Mouse (Mus musculus): Measurements from ENCODE around the gene Myo1g. TPM values are rescaled to one million over a fixed set of nuclear protein-coding genes. Genes with fewer than 3 reads are reported as not detected.

Myo1g gene
- polyA plus RNA-seq, 1 experiment from 2014 or later, result 1.2 TPM

DNA sequence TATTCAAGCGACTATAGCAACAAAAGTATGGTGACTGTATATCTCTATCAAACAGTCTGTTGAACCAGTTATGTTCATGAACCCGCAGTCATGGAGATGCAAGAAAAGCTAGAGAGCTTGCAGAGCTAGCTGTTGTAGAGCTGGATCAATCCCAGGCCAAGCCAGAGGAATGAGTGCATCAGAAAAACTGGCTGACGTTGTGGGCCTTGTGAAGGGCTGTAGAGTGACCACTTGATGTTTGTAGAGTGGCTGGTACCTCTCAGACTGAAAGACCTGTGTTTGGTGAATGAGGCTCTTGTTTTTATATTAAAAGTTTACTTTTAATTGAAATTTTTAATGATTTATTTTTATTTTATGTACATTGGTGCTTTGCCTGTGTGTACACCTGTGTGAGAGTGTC lies 29.4 kb upstream of the Myo1g start:
- H3K4me1 ChIP-seq (replicated peaks), result peaks cover 26% of the 10 kb centered on the region

DNA sequence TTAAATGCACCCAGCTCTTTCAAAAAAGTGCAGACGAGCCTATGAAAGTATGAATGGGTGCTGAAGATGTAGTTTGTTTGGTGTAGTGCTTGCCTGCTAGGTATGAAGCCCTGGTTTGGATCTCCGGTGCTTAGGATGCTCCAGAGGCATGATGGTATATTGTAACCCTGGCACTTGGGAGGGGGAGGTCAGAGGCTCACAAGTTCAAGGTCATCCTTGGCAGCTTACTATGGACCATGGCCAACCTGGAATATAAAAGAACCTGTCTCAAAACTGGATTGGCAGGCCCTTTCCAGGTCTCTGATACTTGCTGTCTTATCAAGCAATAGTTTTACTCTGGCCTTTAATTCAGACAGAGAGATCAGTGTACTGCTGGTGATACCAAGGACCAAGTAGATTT lies 29.0 kb upstream of the Myo1g start:
- Histone ChIP-seq H3K4me2 (no peak overlapping the region), H3K4me3 (no peak overlapping the region), H3K27me3 (no peaks in the 10 kb centered on the region), H3K4me1 (replicated peaks) (peaks cover 23% of the 10 kb centered on the region), H3K36me3 (no peaks in the 10 kb centered on the region), H3K9me3 (replicated peaks) (no peaks in the 10 kb centered on the region), H3K9ac (no peak overlapping the region), H3K27ac (no peak overlapping the region)
- no peak for ATAC-seq (replicated peaks; ENCODE audit: insufficient number of reproducible peaks, insufficient read depth, low FRiP score, low read depth)
- 91% methylated on average over 2 of the region's 2 CpGs for WGBS

More for the DNA sequence above, 29.4 kb upstream of the Myo1g start:
- Histone ChIP-seq H3K4me2 (no peak overlapping the region), H3K9me3 (replicated peaks) (no peaks in the 10 kb centered on the region), H3K27ac (no peak overlapping the region), H3K9ac (no peak overlapping the region), H3K27me3 (no peaks in the 10 kb centered on the region), H3K36me3 (no peaks in the 10 kb centered on the region), H3K4me3 (no peak overlapping the region)
- 86% methylated on average over 3 of the region's 3 CpGs for WGBS
- ATAC-seq (replicated peaks; ENCODE audit: insufficient number of reproducible peaks, insufficient read depth, low FRiP score, low read depth), result no peak

DNA sequence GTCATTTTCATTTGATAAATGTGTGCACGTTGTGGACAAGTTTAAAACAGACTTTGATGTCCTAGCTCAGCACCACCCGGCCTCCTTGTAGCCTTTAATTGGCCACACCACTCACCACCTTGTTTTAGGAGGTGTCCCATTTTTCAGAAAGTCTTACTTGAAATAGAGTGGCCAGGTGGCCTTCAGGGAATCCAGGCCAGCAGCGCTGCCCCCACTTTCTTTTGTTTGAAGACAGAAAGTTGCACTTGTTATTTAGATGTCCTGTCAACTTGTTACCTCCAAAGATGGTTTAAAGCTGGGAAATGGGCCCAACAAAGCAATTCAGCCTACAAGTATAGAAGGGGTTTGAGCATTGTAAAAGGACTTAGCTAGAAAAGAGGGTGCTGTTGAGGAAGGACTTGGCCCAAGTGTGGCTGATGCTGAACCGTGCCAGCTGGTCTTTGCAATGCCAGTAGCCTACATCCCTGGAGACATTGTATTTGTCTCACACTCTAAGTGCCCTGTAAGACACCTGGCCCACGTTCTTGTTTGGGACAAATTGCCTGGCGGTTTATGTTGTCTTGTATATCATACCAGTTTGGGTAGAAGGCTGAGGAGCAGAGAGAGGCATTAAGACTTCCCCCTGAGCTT lies 27.0 kb upstream of the Myo1g start:
- 33% methylated on average over 6 of the region's 6 CpGs for WGBS
- Histone ChIP-seq H3K9ac (peak overlapping the region; percentile 89), H3K9me3 (replicated peaks) (no peaks in the 10 kb centered on the region), H3K27ac (peak overlapping the region; percentile 99), H3K4me2 (peak overlapping the region; percentile 71), H3K4me3 (peak overlapping the region; percentile 92), H3K36me3 (no peaks in the 10 kb centered on the region), H3K27me3 (no peaks in the 10 kb centered on the region), H3K4me1 (replicated peaks) (peaks cover 19% of the 10 kb centered on the region)
- ATAC-seq (replicated peaks; ENCODE audit: insufficient number of reproducible peaks, insufficient read depth, low FRiP score, low read depth), result no peak

DNA sequence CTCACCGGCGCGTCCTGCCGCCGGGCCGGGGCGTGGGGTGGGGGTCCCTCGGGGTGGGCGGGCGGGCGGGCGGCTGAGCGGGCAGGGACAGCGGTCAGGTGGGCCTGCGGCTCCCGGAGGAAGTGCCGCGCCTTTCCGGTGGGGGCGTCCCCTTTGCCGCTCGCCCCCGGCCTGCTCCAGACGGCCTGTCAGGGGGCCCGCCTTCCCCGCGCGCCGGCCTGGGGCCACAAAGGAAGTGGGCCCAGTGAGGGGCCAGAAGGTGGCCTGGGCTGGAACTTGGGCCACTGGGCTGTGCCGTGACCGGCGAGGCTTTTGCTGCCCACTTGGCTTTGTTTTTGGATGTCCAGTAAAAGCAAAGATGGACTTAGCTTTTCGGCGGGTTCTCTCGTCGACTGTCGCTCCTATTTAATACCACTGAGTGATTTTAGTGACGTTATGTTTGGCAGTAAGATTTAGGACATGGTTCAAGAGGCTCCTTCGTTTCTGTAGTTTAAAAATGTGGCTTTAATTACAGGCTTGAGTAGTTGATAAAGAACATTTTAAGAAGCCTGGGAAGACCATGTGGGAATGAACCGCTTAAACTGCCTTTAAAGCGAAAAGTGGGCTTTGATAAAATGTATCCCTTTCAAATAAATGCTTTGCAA lies 26.4 kb upstream of the Myo1g start:
- Histone ChIP-seq H3K4me1 (replicated peaks) (peaks cover 19% of the 10 kb centered on the region), H3K4me3 (peak overlapping the region; percentile 92), H3K9ac (peak overlapping the region; percentile 89), H3K27ac (peak overlapping the region; percentile 99), H3K36me3 (no peaks in the 10 kb centered on the region), H3K9me3 (replicated peaks) (no peaks in the 10 kb centered on the region), H3K27me3 (no peaks in the 10 kb centered on the region), H3K4me2 (peak overlapping the region; percentile 71)
- WGBS, result 1% methylated on average over 38 of the region's 41 CpGs
- ATAC-seq (replicated peaks; ENCODE audit: insufficient number of reproducible peaks, insufficient read depth, low FRiP score, low read depth), result peak; percentile 70

DNA sequence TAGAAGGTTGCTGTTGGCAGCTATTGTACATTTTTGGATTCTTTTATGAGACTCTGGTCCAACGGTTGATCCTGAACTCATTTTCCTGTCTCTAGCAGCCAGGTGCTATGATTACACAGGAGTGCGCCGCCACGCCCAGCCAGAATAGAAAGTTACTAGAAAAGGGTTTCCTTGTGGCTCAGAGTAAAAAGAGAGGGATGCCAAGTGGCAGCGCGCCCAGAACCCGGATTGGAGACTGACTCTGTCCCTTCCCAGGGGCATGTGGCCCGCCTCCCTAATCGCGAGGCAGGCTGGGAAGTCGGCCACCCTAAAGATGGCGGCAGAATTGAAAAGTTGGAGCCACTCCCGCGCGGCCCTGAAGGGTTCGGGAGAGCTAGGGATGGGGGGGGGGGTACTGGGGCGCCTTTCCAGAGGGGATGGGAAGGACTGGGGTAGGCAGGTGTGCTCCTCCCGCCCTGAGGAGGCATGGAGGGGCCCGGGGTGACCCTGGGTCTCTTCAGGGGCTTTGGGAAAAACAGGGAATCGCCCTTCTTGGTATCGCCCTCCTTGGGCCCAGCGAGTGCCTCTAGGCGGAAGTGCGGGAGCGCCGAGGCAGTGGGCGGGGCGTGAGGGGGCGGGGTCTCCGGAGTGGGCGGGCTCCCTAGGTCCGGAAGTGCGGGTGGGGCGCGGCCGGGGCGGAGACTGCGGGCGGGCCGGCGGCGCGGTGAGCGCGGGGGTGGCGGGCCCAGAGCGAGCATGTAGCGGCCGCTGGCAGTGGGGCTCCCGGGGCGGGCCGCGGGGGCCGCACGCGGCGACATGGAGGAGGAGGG lies 25.6 kb upstream of the Myo1g start, which contains the start of gene Ccm2:
Gene Ccm2, plus strand, starts transcription at position 683 of the 809 bp plus-strand sequence.
- 2% methylated on average over 47 of the region's 57 CpGs for WGBS
- ATAC-seq (replicated peaks; ENCODE audit: insufficient number of reproducible peaks, insufficient read depth, low FRiP score, low read depth), result peak; percentile 94
- Histone ChIP-seq H3K36me3 (no peaks in the 10 kb centered on the region), H3K27me3 (no peaks in the 10 kb centered on the region), H3K9me3 (replicated peaks) (no peaks in the 10 kb centered on the region), H3K9ac (peak within 1 kb of the TSS; percentile 89), H3K4me2 (peak within 1 kb of the TSS; percentile 71), H3K4me1 (replicated peaks) (peaks cover 19% of the 10 kb centered on the region), H3K4me3 (peak within 1 kb of the TSS; percentile 92), H3K27ac (peak within 1 kb of the TSS; percentile 99)

DNA sequence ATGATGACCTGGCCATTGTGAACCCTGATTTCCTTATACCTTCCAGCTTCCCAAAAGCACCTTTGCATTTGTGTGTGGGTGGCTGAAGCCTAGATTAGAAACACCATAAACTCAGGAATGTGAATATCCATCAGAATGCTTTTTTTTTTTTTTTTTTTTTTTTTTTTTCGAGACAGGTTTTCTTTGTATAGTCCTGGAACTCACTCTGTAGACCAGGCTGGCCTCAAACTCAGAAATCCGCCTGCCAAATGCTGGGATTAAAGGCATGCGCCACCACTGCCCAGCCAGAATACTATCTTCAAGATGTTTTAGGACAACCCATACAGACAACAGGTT lies 25.1 kb upstream of the Myo1g start:
- peak overlapping the region; percentile 92 for H3K4me3 ChIP-seq
- 15% methylated on average over 3 of the region's 3 CpGs for WGBS
- peaks cover 19% of the 10 kb centered on the region for H3K4me1 ChIP-seq (replicated peaks)
- H3K4me2 ChIP-seq, result peak overlapping the region; percentile 71
- H3K27me3 ChIP-seq, result no peaks in the 10 kb centered on the region
- H3K9me3 ChIP-seq (replicated peaks), result no peaks in the 10 kb centered on the region
- no peak for ATAC-seq (replicated peaks; ENCODE audit: insufficient number of reproducible peaks, insufficient read depth, low FRiP score, low read depth)
- H3K27ac ChIP-seq, result peak overlapping the region; percentile 99
- no peaks in the 10 kb centered on the region for H3K36me3 ChIP-seq
- peak overlapping the region; percentile 89 for H3K9ac ChIP-seq

DNA sequence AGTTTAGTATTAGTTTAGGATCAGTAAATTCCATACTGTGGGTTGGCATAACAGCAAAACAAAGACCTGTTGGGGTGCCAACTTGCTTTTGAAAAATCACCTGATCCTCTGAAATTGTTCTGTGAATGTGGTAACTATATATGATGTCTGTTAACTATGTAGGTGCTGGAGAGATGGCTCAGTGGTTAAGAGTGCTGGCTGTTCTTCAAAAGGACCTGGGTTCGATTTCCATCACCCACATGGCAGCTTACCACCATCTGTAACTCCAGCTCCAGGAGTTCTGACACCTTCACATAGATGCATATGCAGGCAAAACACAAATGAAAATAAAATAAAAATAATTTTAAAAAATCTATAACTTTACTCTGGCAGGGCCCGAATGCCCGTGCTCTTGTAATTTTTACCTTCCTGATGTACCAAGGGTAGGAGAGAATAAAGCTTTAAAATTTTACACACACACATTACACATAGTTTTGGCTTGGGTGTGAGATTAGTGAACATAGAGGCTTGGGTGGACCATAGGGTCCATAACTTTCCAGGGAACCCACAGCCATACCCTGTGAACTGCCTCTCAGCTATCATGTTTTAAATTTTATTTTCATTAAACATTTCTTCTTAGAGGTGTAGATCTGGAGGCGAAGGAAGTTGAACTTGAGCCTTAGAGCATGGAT lies 24.6 kb upstream of the Myo1g start:
- Histone ChIP-seq H3K4me1 (replicated peaks) (peaks cover 19% of the 10 kb centered on the region), H3K36me3 (no peaks in the 10 kb centered on the region), H3K4me3 (0 out of 2 replicates have a peak overlapping the region, but pooled peaks have one; percentile 92), H3K27me3 (no peaks in the 10 kb centered on the region), H3K9ac (no peak overlapping the region), H3K4me2 (no peak overlapping the region), H3K27ac (peak overlapping the region; percentile 99; the same call in 1 of the 2 replicates), H3K9me3 (replicated peaks) (no peaks in the 10 kb centered on the region)
- ATAC-seq (replicated peaks; ENCODE audit: insufficient number of reproducible peaks, insufficient read depth, low FRiP score, low read depth), result no peak
- 93% methylated on average over 4 of the region's 4 CpGs for WGBS

DNA sequence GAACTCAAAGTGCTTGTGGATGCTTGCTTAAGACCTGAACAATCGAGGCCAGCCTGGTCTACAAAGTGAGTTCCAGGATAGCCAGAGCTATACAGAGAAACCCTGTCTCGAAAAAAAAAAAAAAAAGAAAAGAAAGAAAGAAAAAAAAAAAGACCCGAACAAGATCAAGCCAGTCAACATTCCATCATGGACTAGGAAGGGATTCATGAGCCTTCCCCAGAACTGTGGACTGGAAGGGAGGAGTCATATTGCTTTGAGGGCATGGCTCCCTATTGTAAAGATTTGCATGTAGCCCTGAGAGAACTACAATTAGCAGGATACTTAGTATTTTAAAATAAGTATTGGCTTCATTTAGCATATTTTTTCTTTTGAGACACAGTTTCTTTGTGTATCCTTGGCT lies 23.9 kb upstream of the Myo1g start:
- Histone ChIP-seq H3K27ac (no peak overlapping the region), H3K4me1 (replicated peaks) (peaks cover 18% of the 10 kb centered on the region), H3K36me3 (no peaks in the 10 kb centered on the region), H3K27me3 (no peaks in the 10 kb centered on the region), H3K4me3 (no peak overlapping the region), H3K9ac (no peak overlapping the region), H3K9me3 (replicated peaks) (no peaks in the 10 kb centered on the region), H3K4me2 (no peak overlapping the region)
- ATAC-seq (replicated peaks; ENCODE audit: insufficient number of reproducible peaks, insufficient read depth, low FRiP score, low read depth), result no peak
- WGBS, result 78% methylated on average over 3 of the region's 3 CpGs

DNA sequence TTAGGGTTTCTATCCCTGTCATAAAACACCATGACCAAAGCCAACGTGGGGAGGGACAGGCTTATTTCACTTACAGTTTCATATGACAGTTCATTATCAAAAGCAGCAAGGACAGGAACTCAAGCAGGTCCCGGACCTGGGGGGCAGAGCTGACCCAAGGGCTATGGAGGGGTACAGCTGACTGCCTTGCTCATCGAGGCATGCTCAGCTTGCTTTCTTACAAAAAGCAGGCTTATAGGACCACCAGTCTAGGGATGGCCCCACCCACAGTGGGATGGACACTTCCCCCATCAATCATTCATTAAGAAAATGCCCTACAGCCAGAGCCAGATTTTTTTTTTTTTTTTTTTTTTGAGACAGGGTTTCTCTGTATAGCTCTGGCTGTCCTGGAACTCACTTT lies 10.0 kb upstream of the Myo1g start:
- H3K4me1 ChIP-seq (replicated peaks), result peaks cover 13% of the 10 kb centered on the region; the same call in 1 of the 2 replicates
- H3K27me3 ChIP-seq, result no peaks in the 10 kb centered on the region
- no peak overlapping the region for H3K9ac ChIP-seq
- peaks cover 9% of the 10 kb centered on the region for H3K36me3 ChIP-seq
- no peak for ATAC-seq (replicated peaks; ENCODE audit: insufficient number of reproducible peaks, insufficient read depth, low FRiP score, low read depth)
- H3K4me2 ChIP-seq, result no peak overlapping the region
- no peaks in the 10 kb centered on the region for H3K9me3 ChIP-seq (replicated peaks)
- 81% methylated on average over 3 of the region's 3 CpGs for WGBS
- H3K4me3 ChIP-seq, result no peak overlapping the region
- H3K27ac ChIP-seq, result no peak overlapping the region

DNA sequence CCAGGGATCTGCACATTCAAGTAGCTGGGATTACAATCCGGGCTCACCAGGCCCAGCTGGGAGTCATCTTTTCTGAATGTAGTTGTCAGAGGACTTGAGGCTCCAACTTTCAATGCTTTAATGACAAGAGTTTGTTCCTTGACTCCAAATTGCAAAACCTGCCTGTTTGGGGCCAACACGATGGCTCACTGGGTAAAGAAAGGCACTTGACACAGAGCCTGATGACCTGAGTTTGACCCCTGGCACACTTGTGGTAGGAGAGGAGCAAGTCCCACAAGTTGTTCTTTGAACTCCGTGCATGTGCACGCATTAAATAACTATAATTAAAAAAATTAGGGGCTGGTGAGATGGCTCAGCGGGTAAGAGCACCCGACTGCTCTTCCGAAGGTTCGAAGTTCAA lies 9.2 kb upstream of the Myo1g start:
- Histone ChIP-seq H3K27ac (no peak overlapping the region), H3K9ac (no peak overlapping the region), H3K36me3 (peaks cover 17% of the 10 kb centered on the region), H3K4me3 (no peak overlapping the region), H3K4me1 (replicated peaks) (peaks cover 13% of the 10 kb centered on the region; the same call in 1 of the 2 replicates), H3K27me3 (no peaks in the 10 kb centered on the region), H3K4me2 (no peak overlapping the region), H3K9me3 (replicated peaks) (no peaks in the 10 kb centered on the region)
- no peak for ATAC-seq (replicated peaks; ENCODE audit: insufficient number of reproducible peaks, insufficient read depth, low FRiP score, low read depth)
- WGBS, result 85% methylated on average over 8 of the region's 8 CpGs

Measured in heart, embryonic 15.5 days (tissue).